Mouse (Mus musculus): Measurements from ENCODE around the gene Slc7a14. TPM values are rescaled to one million over a fixed set of nuclear protein-coding genes. Genes with fewer than 3 reads are reported as not detected.
A peak's percentile ranks its signal among the peaks of the same experiment; 100 is the strongest.

Gene Slc7a14
- polyA plus RNA-seq, 1 experiment from 2014 or later = 0.97 TPM

DNA sequence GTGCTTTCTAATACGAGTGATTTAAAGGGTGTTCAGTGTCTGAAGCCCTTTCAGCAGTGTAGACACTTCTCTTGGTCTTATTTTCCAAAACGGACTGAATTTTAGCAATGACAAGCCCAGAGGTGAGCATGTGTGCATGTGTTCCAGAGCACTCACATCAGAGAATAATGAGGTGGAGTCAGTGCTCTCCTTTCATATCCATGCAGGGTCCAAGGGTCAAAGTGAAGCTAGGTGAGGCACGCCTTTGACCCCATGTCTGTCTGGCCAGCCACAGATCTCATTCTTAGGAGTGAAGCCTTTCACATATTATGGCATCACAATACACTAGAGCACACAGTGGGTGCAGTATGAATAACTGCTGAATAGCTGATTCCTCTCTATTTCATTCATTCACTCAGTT is 105.0 kb downstream of the Slc7a14 start:
- 59% methylated on average over 3 of the region's 3 CpGs for WGBS
- H3K36me3 ChIP-seq (ENCODE audit: control insufficient read depth, insufficient read depth, low read length) = no peaks in the 10 kb centered on the region
- H3K4me3 ChIP-seq (replicated peaks; ENCODE audit: low read length) = no peak overlapping the region
- no peak overlapping the region for H3K27ac ChIP-seq (ENCODE audit: low read length)
- no peak overlapping the region for H3K9ac ChIP-seq (ENCODE audit: low read length)
- H3K4me2 ChIP-seq (ENCODE audit: low read depth, low read length) = no peak overlapping the region
- no peaks in the 10 kb centered on the region for H3K27me3 ChIP-seq (ENCODE audit: control insufficient read depth, insufficient read depth, low read length)
- no peaks in the 10 kb centered on the region for H3K9me3 ChIP-seq (replicated peaks; ENCODE audit: control insufficient read depth, low read length)
- ATAC-seq (ENCODE audit: insufficient read depth, low FRiP score) = no peak
- 0 out of 2 replicates have a peak, but pooled peaks cover 5% of the 10 kb centered on the region for H3K4me1 ChIP-seq (ENCODE audit: control insufficient read depth, insufficient read depth, low read length)

DNA sequence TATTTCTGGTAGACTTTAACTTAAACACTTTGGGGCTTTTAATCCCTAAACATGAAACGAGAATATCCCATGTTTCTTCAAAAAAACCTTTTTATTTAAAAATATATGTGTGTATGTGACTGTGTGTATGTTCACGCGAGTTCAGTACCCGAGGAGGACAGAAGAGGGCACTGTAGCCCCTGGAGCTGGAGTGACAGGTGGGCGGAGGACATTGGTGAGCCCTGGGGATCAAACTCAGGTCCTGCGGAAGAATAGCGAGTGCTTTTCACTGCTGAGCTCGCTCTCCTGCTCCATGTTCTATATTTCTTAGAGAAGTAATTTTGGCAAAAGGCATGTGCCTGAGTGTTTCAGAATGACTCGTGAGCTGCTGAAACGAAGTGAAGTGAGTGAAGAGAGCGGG is 106.2 kb downstream of the Slc7a14 start:
- H3K4me3 ChIP-seq (replicated peaks; ENCODE audit: low read length) = no peak overlapping the region
- no peak for ATAC-seq (ENCODE audit: insufficient read depth, low FRiP score)
- no peak overlapping the region for H3K27ac ChIP-seq (ENCODE audit: low read length)
- H3K9ac ChIP-seq (ENCODE audit: low read length) = no peak overlapping the region
- H3K9me3 ChIP-seq (replicated peaks; ENCODE audit: control insufficient read depth, low read length) = no peaks in the 10 kb centered on the region
- H3K4me2 ChIP-seq (ENCODE audit: low read depth, low read length) = no peak overlapping the region
- H3K36me3 ChIP-seq (ENCODE audit: control insufficient read depth, insufficient read depth, low read length) = no peaks in the 10 kb centered on the region
- 89% methylated on average over 11 of the region's 11 CpGs for WGBS
- H3K4me1 ChIP-seq (ENCODE audit: control insufficient read depth, insufficient read depth, low read length) = 0 out of 2 replicates have a peak, but pooled peaks cover under 1% of the 10 kb centered on the region
- H3K27me3 ChIP-seq (ENCODE audit: control insufficient read depth, insufficient read depth, low read length) = no peaks in the 10 kb centered on the region

DNA sequence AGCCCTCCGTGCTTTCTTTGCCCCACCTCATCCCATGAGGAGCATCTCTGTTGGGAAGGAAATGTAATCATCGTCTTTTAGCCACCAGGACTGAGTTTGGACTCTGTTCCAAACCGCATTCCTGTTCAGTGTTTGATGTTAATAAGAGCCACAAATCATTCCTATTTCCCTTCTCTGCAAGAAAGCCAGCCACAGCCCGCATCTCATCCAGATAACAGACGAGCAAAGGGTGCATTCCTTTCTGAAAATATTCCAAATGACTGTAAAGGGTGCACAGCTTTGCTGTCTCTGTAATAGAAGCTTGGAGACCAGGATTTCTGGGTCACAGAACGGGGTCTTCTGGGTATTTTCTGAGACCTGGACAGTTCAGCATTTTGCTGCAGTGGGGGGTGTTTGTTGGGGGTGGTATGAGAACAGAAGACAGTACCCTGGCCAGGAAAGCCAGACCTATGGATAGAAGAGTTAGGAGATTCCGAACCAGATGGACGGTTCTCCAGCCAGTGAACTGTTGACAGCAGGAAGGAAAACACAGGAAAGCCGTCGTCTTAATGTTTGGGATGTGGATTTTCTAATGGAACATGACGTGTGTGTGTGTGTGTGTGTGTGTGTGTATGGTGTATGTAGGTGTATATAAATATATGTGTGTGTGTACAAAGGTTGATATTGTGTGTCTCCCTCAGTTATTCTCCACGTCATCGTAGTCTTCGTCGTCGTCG is 110.9 kb downstream of the Slc7a14 start:
- H3K27ac ChIP-seq (ENCODE audit: low read length) = 0 out of 2 replicates have a peak overlapping the region, but pooled peaks have one; percentile 23
- H3K27me3 ChIP-seq (ENCODE audit: control insufficient read depth, insufficient read depth, low read length) = no peaks in the 10 kb centered on the region
- H3K4me1 ChIP-seq (ENCODE audit: control insufficient read depth, insufficient read depth, low read length) = no peaks in the 10 kb centered on the region
- 56% methylated on average over 17 of the region's 17 CpGs for WGBS
- no peak overlapping the region for H3K4me3 ChIP-seq (replicated peaks; ENCODE audit: low read length)
- H3K36me3 ChIP-seq (ENCODE audit: control insufficient read depth, insufficient read depth, low read length) = no peaks in the 10 kb centered on the region
- ATAC-seq (ENCODE audit: insufficient read depth, low FRiP score) = peak; percentile 21; the same call in 1 of the 2 replicates
- no peaks in the 10 kb centered on the region for H3K9me3 ChIP-seq (replicated peaks; ENCODE audit: control insufficient read depth, low read length)
- H3K9ac ChIP-seq (ENCODE audit: low read length) = no peak overlapping the region
- no peak overlapping the region for H3K4me2 ChIP-seq (ENCODE audit: low read depth, low read length)

DNA sequence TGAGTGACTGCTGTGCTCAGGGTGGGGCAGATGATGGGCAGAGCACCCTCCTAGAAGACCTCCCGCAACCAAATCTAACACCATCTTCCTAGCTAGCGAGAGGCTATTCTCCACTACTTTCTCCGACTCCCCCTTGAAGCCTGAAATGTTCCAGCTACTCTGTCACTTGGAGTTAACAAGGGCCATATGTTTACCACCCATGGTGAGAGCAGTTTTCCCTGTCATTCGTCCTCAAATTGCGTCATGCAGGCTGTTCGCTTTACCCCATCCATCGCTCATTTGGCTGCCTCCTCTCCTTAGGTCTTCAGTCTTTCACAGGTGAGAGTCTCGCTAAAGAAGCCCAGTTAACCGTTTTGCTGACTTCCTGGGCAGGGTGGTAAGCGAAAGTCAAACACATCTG is 118.8 kb downstream of the Slc7a14 start:
- ATAC-seq (ENCODE audit: insufficient read depth, low FRiP score) = peak; percentile 62
- WGBS = 42% methylated on average over 10 of the region's 10 CpGs

DNA sequence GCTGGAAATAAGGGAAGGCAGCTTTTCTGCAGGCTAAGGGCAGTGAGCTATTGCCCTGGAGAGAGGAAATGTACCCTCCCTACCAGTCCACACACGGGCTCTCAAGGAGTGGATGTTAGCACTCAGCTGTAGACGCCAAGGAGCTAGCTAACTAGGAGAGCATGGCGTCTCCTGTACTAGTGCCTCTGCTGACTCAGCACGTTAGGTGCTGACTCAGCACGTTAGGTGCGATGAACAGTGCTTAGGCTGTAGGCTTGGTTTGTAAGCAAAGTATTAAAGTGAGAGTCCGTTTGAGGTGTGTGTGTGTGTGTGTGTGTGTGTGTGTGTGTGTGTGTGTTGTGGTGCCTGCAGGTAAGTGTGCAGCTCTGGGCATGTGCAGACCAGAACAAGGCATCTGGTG is 119.8 kb downstream of the Slc7a14 start:
- Histone ChIP-seq H3K27me3 (ENCODE audit: control insufficient read depth, insufficient read depth, low read length) (no peaks in the 10 kb centered on the region), H3K36me3 (ENCODE audit: control insufficient read depth, insufficient read depth, low read length) (no peaks in the 10 kb centered on the region), H3K4me1 (ENCODE audit: control insufficient read depth, insufficient read depth, low read length) (no peaks in the 10 kb centered on the region), H3K4me2 (ENCODE audit: low read depth, low read length) (no peak overlapping the region), H3K9me3 (replicated peaks; ENCODE audit: control insufficient read depth, low read length) (no peaks in the 10 kb centered on the region), H3K4me3 (replicated peaks; ENCODE audit: low read length) (no peak overlapping the region), H3K27ac (ENCODE audit: low read length) (no peak overlapping the region), H3K9ac (ENCODE audit: low read length) (no peak overlapping the region)
- 89% methylated on average over 7 of the region's 7 CpGs for WGBS
- ATAC-seq (ENCODE audit: insufficient read depth, low FRiP score) = no peak

More for the DNA sequence above, 118.8 kb downstream of the Slc7a14 start:
- Histone ChIP-seq H3K36me3 (ENCODE audit: control insufficient read depth, insufficient read depth, low read length) (no peaks in the 10 kb centered on the region), H3K27ac (ENCODE audit: low read length) (no peak overlapping the region), H3K27me3 (ENCODE audit: control insufficient read depth, insufficient read depth, low read length) (no peaks in the 10 kb centered on the region), H3K4me3 (replicated peaks; ENCODE audit: low read length) (no peak overlapping the region), H3K9ac (ENCODE audit: low read length) (no peak overlapping the region), H3K9me3 (replicated peaks; ENCODE audit: control insufficient read depth, low read length) (no peaks in the 10 kb centered on the region), H3K4me2 (ENCODE audit: low read depth, low read length) (no peak overlapping the region), H3K4me1 (ENCODE audit: control insufficient read depth, insufficient read depth, low read length) (no peaks in the 10 kb centered on the region)

DNA sequence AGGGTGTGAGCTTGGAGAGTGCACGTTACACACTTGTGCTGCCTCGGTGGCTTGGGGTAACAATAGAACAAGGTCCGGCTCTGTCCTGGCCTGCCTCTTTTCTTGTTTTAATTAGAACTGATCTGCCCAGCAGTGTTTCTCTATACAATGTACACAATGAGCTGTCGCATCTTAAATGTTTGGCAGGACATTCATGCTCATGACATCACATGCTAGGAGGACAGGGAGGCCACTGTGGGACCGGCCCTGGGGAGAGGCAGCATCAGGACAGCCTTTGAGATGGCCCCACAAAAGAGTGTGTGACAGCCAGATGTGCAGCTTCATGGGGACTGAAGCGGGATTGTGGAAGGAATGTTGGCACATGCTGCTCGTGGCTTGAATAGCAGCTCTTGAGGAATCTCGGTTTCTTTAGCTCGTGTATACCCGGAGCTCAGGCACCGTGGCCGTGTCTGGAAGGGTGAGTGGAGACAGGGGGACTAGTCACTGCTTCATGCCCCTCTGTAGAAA is 143.8 kb downstream of the Slc7a14 start:
- no peaks in the 10 kb centered on the region for H3K9me3 ChIP-seq (replicated peaks; ENCODE audit: control insufficient read depth, low read length)
- H3K36me3 ChIP-seq (ENCODE audit: control insufficient read depth, insufficient read depth, low read length) = no peaks in the 10 kb centered on the region
- no peak overlapping the region; the same call in 1 of the 2 replicates for H3K27ac ChIP-seq (ENCODE audit: low read length)
- 54% methylated on average over 12 of the region's 12 CpGs for WGBS
- no peak overlapping the region for H3K4me3 ChIP-seq (replicated peaks; ENCODE audit: low read length)
- peak; percentile 62; the same call in 1 of the 2 replicates for ATAC-seq (ENCODE audit: insufficient read depth, low FRiP score)
- no peak overlapping the region for H3K9ac ChIP-seq (ENCODE audit: low read length)
- H3K4me2 ChIP-seq (ENCODE audit: low read depth, low read length) = no peak overlapping the region
- H3K27me3 ChIP-seq (ENCODE audit: control insufficient read depth, insufficient read depth, low read length) = no peaks in the 10 kb centered on the region
- H3K4me1 ChIP-seq (ENCODE audit: control insufficient read depth, insufficient read depth, low read length) = no peaks in the 10 kb centered on the region; the same call in 1 of the 2 replicates

DNA sequence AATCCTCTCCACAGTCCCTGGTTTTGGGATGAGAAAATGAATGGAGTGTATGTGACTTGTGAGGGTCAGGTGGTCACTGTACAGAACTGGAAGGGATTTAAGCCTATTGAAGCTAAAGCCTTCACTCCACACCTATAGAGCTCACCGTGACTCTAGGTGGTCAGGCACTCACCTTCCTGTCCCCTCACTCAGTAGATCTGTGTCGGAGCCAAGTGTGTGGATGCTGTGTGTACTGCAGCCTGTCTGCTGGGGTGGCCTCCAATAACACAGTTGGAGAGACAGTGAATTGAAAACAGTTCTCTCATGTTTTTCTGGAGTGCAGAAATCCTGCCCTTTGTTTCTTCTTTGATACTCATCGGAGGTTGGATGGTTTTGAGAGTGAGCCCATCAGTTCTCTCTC is 144.4 kb downstream of the Slc7a14 start:
- 73% methylated on average over 3 of the region's 3 CpGs for WGBS

DNA sequence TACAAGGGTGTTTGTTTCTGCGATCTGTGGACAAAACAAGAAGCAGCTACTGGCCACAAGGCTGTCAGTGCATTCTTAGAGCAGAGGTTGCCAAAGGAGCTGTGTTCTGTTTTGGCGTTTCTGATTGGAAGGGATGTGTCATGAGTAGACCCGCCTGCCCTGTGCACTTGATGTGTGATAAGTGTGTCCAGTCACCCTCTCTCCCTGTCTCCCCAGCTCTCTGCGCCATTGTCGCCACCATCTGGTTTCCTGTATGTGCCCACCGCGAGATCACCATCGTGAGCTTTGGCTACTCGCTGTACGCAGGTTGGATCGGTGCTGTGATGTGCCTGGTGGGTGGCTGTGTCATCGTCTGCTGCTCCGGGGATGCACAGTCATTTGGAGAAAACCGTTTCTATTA is 147.3 kb downstream of the Slc7a14 start:
- Histone ChIP-seq H3K9ac (ENCODE audit: low read length) (no peak overlapping the region), H3K4me2 (ENCODE audit: low read depth, low read length) (no peak overlapping the region), H3K4me1 (ENCODE audit: control insufficient read depth, insufficient read depth, low read length) (no peaks in the 10 kb centered on the region; the same call in 1 of the 2 replicates), H3K9me3 (replicated peaks; ENCODE audit: control insufficient read depth, low read length) (no peaks in the 10 kb centered on the region), H3K36me3 (ENCODE audit: control insufficient read depth, insufficient read depth, low read length) (no peaks in the 10 kb centered on the region), H3K27ac (ENCODE audit: low read length) (no peak overlapping the region), H3K27me3 (ENCODE audit: control insufficient read depth, insufficient read depth, low read length) (no peaks in the 10 kb centered on the region), H3K4me3 (replicated peaks; ENCODE audit: low read length) (no peak overlapping the region)
- ATAC-seq (ENCODE audit: insufficient read depth, low FRiP score) = no peak
- WGBS = 93% methylated on average over 14 of the region's 14 CpGs

More for the DNA sequence above, 144.4 kb downstream of the Slc7a14 start:
- no peaks in the 10 kb centered on the region for H3K27me3 ChIP-seq (ENCODE audit: control insufficient read depth, insufficient read depth, low read length)
- H3K9ac ChIP-seq (ENCODE audit: low read length) = no peak overlapping the region
- H3K4me2 ChIP-seq (ENCODE audit: low read depth, low read length) = no peak overlapping the region
- H3K27ac ChIP-seq (ENCODE audit: low read length) = no peak overlapping the region
- no peaks in the 10 kb centered on the region for H3K36me3 ChIP-seq (ENCODE audit: control insufficient read depth, insufficient read depth, low read length)
- ATAC-seq (ENCODE audit: insufficient read depth, low FRiP score) = no peak
- H3K4me3 ChIP-seq (replicated peaks; ENCODE audit: low read length) = no peak overlapping the region
- H3K4me1 ChIP-seq (ENCODE audit: control insufficient read depth, insufficient read depth, low read length) = no peaks in the 10 kb centered on the region; the same call in 1 of the 2 replicates
- H3K9me3 ChIP-seq (replicated peaks; ENCODE audit: control insufficient read depth, low read length) = no peaks in the 10 kb centered on the region

DNA sequence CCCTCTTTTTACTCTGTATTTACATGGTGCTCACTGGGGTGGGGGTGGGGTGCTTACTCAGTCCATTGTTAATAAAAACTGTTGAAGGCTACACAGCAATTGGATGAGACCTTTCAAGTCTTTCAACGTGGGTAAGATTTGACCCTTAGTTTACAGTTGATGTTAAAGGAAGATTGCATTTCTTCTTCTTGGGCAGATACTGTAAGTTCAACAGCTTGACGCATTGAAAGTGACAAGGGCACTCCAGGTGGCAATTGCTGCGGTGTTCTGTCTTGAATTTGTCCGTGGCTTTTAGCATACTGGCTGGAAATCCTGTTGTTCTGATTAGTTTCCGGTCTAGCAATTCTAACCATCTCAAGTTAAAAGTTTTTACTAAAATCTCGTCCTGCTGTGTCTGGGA is 148.8 kb downstream of the Slc7a14 start:
- H3K4me2 ChIP-seq (ENCODE audit: low read depth, low read length) = no peak overlapping the region
- no peak overlapping the region for H3K9ac ChIP-seq (ENCODE audit: low read length)
- H3K27ac ChIP-seq (ENCODE audit: low read length) = no peak overlapping the region
- no peaks in the 10 kb centered on the region for H3K36me3 ChIP-seq (ENCODE audit: control insufficient read depth, insufficient read depth, low read length)
- WGBS = 47% methylated on average over 6 of the region's 6 CpGs
- no peaks in the 10 kb centered on the region for H3K27me3 ChIP-seq (ENCODE audit: control insufficient read depth, insufficient read depth, low read length)
- no peak overlapping the region for H3K4me3 ChIP-seq (replicated peaks; ENCODE audit: low read length)
- ATAC-seq (ENCODE audit: insufficient read depth, low FRiP score) = no peak
- no peaks in the 10 kb centered on the region for H3K9me3 ChIP-seq (replicated peaks; ENCODE audit: control insufficient read depth, low read length)
- no peaks in the 10 kb centered on the region for H3K4me1 ChIP-seq (ENCODE audit: control insufficient read depth, insufficient read depth, low read length)

All from stomach, embryonic 16.5 days (tissue).